Mouse (Mus musculus): ENCODE measurements around the gene Fancg. TPM values are rescaled to one million over a fixed set of nuclear protein-coding genes. Genes with fewer than 3 reads are reported as not detected.
A peak's percentile ranks its signal among the peaks of the same experiment; 100 is the strongest.

Fancg gene
- 25.5 and 26.8 TPM in 2 replicates for polyA plus RNA-seq (2016; fragmentation: Nextera tagmentation; extraction: Ambion mirVana)

- Histone ChIP-seq H3K36me3 (peaks cover 13% of the 10 kb centered on the region), H3K27ac (peak within 1 kb of the TSS; percentile 87), H3K4me1 (peaks cover 14% of the 10 kb centered on the region), H3K27me3 (ENCODE audit: low read depth, poor library complexity, severe bottlenecking) (no peaks in the 10 kb centered on the region), H3K4me3 (peak within 1 kb of the TSS; percentile 73), H3K9me3 (replicated peaks) (no peaks in the 10 kb centered on the region)
- peak; percentile 87 for DNase-seq (ENCODE audit: low spot score)
- 2% methylated on average over 37 of the region's 37 CpGs for WGBS
Measured at GRCm38 (mm10) chr4:43010161-43011038, at the start of gene Fancg. Fancg (minus strand) TSS chr4:43010506.

GRCm38 (mm10) chr4:43059697-43060096 is 49.4 kb upstream of the Fancg start:
- Histone ChIP-seq H3K36me3 (no peaks in the 10 kb centered on the region), H3K9me3 (replicated peaks) (no peaks in the 10 kb centered on the region), H3K27me3 (ENCODE audit: low read depth, poor library complexity, severe bottlenecking) (peaks cover 42% of the 10 kb centered on the region), H3K27ac (no peak overlapping the region), H3K4me3 (peak overlapping the region; percentile 63), H3K4me1 (peaks cover 11% of the 10 kb centered on the region)
- DNase-seq (ENCODE audit: low spot score) = no peak
- WGBS = 51% methylated on average over 3 of the region's 3 CpGs

GRCm38 (mm10) chr4:43058753-43059654 is 48.7 kb upstream of the Fancg start, which contains the start of gene Unc13b:
Unc13b (plus strand) TSS chr4:43058953.
- H3K4me3 ChIP-seq = peak within 1 kb of the TSS; percentile 63
- H3K27me3 ChIP-seq (ENCODE audit: low read depth, poor library complexity, severe bottlenecking) = peaks cover 42% of the 10 kb centered on the region
- no peaks in the 10 kb centered on the region for H3K36me3 ChIP-seq
- peak; percentile 91 for DNase-seq (ENCODE audit: low spot score)
- peaks cover 11% of the 10 kb centered on the region for H3K4me1 ChIP-seq
- H3K27ac ChIP-seq = peak within 1 kb of the TSS; percentile 77
- H3K9me3 ChIP-seq (replicated peaks) = no peaks in the 10 kb centered on the region
- under 1% methylated on average over 83 of the region's 90 CpGs for WGBS

GRCm38 (mm10) chr4:43058392-43058752 is 48.1 kb upstream of the Fancg start:
- no peak overlapping the region for H3K27ac ChIP-seq
- DNase-seq (ENCODE audit: low spot score) = no peak
- WGBS = 25% methylated on average over 8 of the region's 8 CpGs
- H3K27me3 ChIP-seq (ENCODE audit: low read depth, poor library complexity, severe bottlenecking) = peaks cover 42% of the 10 kb centered on the region
- peak overlapping the region; percentile 63 for H3K4me3 ChIP-seq
- peaks cover 11% of the 10 kb centered on the region for H3K4me1 ChIP-seq
- H3K9me3 ChIP-seq (replicated peaks) = no peaks in the 10 kb centered on the region
- H3K36me3 ChIP-seq = no peaks in the 10 kb centered on the region

DNA sequence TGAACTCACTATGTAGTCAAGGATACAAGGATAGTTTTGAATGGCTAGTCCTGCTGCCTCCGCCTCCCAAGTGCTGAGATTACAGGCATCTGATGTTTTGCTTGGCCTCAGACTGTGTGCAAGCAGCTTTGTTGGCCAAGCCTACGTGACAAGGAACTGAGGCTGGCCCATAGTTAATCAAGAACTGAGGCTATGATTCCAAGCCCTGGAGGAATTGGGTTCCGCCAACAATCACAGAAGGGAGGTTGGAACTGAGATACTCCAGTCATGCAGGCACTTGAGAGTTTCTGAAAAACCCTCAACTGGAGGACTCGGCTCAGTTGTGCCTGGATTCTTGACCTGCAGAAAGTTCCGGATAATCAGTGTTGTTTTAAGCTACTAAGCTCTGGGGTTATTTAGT is 47.3 kb upstream of the Fancg start:
- DNase-seq (ENCODE audit: low spot score) = no peak
- Histone ChIP-seq H3K36me3 (no peaks in the 10 kb centered on the region), H3K27me3 (ENCODE audit: low read depth, poor library complexity, severe bottlenecking) (peaks cover 42% of the 10 kb centered on the region), H3K27ac (no peak overlapping the region), H3K9me3 (replicated peaks) (no peaks in the 10 kb centered on the region), H3K4me3 (no peak overlapping the region), H3K4me1 (peaks cover 11% of the 10 kb centered on the region)
- WGBS = 90% methylated on average over 5 of the region's 5 CpGs

DNA sequence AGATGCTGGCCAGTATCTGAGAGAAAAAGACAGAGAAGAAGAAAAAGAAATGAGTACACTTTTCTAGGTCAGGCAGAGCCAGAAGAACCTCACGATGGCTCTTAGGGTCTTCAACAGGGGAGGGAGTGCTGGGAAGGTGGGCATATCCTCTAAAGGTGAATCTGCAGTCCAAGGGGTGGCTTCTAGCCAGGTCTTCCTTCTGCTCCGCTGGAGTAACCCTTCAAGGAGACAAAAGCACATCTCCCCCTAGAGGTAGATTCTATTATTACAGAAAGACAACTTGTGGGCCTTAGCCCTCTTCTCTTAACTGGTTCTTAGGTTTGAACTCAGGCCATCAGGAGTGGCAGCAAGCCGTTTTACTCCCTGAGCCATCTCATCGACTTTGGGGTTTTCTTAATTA is 42.3 kb upstream of the Fancg start:
- Histone ChIP-seq H3K27me3 (ENCODE audit: low read depth, poor library complexity, severe bottlenecking) (0 out of 2 replicates have a peak, but pooled peaks cover 1% of the 10 kb centered on the region), H3K27ac (no peak overlapping the region), H3K9me3 (replicated peaks) (no peaks in the 10 kb centered on the region), H3K36me3 (no peaks in the 10 kb centered on the region), H3K4me3 (no peak overlapping the region), H3K4me1 (no peaks in the 10 kb centered on the region)
- 16% methylated on average over 4 of the region's 4 CpGs for WGBS
- no peak for DNase-seq (ENCODE audit: low spot score)

- H3K36me3 ChIP-seq = no peaks in the 10 kb centered on the region
- WGBS = 14% methylated on average over 5 of the region's 5 CpGs
Measured at GRCm38 (mm10) chr4:43047231-43047630, 36.9 kb upstream of the Fancg start.

DNA sequence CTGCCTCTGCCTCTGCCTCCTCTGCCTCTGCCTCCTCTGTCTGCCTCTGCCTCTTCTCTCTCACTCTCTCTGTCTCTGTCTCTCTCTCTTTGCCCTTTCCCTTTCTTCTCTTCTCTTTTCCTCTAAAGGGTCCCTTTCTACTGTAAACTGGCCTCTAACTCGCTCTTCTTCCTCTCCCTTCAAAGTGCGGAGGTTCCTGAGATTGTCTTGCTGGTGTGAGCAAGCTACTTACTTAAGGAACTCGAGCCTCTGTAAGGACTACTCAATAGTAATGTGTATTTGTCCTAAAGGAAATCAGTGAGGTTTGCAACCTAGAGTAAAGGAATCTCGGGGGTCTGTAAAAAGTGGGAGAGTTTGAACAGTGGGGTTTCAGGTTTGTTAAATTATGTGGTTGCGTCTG is 36.3 kb upstream of the Fancg start:
- H3K4me1 ChIP-seq = peaks cover 23% of the 10 kb centered on the region

More at GRCm38 (mm10) chr4:43047231-43047630, 36.9 kb upstream of the Fancg start:
- Histone ChIP-seq H3K27me3 (ENCODE audit: low read depth, poor library complexity, severe bottlenecking) (no peaks in the 10 kb centered on the region), H3K27ac (no peak overlapping the region), H3K4me3 (no peak overlapping the region), H3K4me1 (peaks cover 23% of the 10 kb centered on the region), H3K9me3 (replicated peaks) (no peaks in the 10 kb centered on the region)
- DNase-seq (ENCODE audit: low spot score) = peak; percentile 58

GRCm38 (mm10) chr4:43045659-43046302 is 35.5 kb upstream of the Fancg start, which contains the start of gene Fam214b:
Fam214b (minus strand) TSS chr4:43046220.
- peak; percentile 99 for DNase-seq (ENCODE audit: low spot score)
- WGBS = under 1% methylated on average over 33 of the region's 33 CpGs
- Histone ChIP-seq H3K27ac (peak within 1 kb of the TSS; percentile 63), H3K9me3 (replicated peaks) (no peaks in the 10 kb centered on the region), H3K36me3 (no peaks in the 10 kb centered on the region), H3K27me3 (ENCODE audit: low read depth, poor library complexity, severe bottlenecking) (no peaks in the 10 kb centered on the region), H3K4me1 (peaks cover 25% of the 10 kb centered on the region), H3K4me3 (peak within 1 kb of the TSS; percentile 58)

More for the DNA sequence above, 36.3 kb upstream of the Fancg start:
- Histone ChIP-seq H3K36me3 (no peaks in the 10 kb centered on the region), H3K9me3 (replicated peaks) (no peaks in the 10 kb centered on the region), H3K27me3 (ENCODE audit: low read depth, poor library complexity, severe bottlenecking) (no peaks in the 10 kb centered on the region), H3K4me3 (no peak overlapping the region), H3K27ac (no peak overlapping the region)
- DNase-seq (ENCODE audit: low spot score) = no peak
- WGBS = 57% methylated on average over 5 of the region's 5 CpGs

DNA sequence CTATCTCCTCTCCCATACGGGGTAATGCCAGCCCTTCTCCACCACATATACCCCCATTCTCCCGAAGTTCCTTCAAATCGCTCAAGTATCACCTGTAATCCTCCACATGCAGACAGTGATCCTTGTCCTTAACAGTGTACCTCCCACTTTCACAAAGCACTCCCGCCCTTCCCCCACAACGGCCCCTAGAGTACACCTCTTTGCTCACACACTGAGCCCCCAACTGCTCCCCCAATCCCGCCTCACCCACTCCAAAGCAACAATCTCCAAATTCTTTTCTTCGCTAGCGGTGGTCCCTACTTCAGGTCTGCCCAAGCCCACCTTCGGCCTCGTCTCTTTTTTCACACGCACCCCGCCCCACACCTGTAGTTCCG is 35.0 kb upstream of the Fancg start:
- Histone ChIP-seq H3K27ac (peak overlapping the region; percentile 63), H3K27me3 (ENCODE audit: low read depth, poor library complexity, severe bottlenecking) (no peaks in the 10 kb centered on the region), H3K9me3 (replicated peaks) (no peaks in the 10 kb centered on the region), H3K4me3 (peak overlapping the region; percentile 58), H3K4me1 (peaks cover 30% of the 10 kb centered on the region), H3K36me3 (no peaks in the 10 kb centered on the region)
- no peak for DNase-seq (ENCODE audit: low spot score)
- WGBS = 7% methylated on average over 13 of the region's 13 CpGs

DNA sequence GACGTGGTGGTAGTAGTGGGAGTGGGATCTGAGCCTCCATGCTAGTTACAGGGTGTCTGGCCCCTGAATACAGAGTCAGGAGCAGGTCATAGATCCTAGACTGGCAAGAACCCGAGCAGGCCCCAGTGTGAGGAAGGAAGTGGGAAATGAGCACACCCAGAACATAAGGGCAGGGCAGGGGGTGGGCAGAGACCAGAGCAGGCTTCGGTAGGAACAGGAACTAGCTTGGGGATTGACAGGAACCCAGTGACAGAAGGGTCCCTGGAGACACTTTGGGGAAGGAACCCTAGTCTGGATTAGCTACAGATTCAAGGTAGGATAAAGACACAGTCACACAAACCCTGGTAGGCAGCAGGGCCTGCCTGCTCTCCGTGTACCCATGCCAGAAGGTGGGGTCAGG is 34.4 kb upstream of the Fancg start:
- H3K4me3 ChIP-seq = peak overlapping the region; percentile 58
- H3K4me1 ChIP-seq = peaks cover 36% of the 10 kb centered on the region
- WGBS = 41% methylated on average over 4 of the region's 4 CpGs
- H3K36me3 ChIP-seq = no peaks in the 10 kb centered on the region
- no peaks in the 10 kb centered on the region for H3K9me3 ChIP-seq (replicated peaks)
- no peaks in the 10 kb centered on the region for H3K27me3 ChIP-seq (ENCODE audit: low read depth, poor library complexity, severe bottlenecking)
- peak overlapping the region; percentile 61 for H3K27ac ChIP-seq
- DNase-seq (ENCODE audit: low spot score) = no peak

- H3K9me3 ChIP-seq (replicated peaks) = no peaks in the 10 kb centered on the region
- no peaks in the 10 kb centered on the region for H3K36me3 ChIP-seq
- 0 out of 2 replicates have a peak, but pooled peaks cover 3% of the 10 kb centered on the region for H3K27me3 ChIP-seq (ENCODE audit: low read depth, poor library complexity, severe bottlenecking)
- peak overlapping the region; percentile 18 for H3K4me3 ChIP-seq
- H3K27ac ChIP-seq = peak overlapping the region; percentile 61
- H3K4me1 ChIP-seq = peaks cover 44% of the 10 kb centered on the region
- WGBS = 22% methylated on average over 7 of the region's 7 CpGs
- DNase-seq (ENCODE audit: low spot score) = no peak
Measured at GRCm38 (mm10) chr4:43043644-43044357, 33.5 kb upstream of the Fancg start.
